Mouse (Mus musculus) MEL (cell line): Measurements from ENCODE around the gene Clec4f. TPM values are rescaled to one million over a fixed set of nuclear protein-coding genes. Genes with fewer than 3 reads are reported as not detected.

ENCODE experiments used
- DNase-seq: peaks from one replicate; pipeline ENCODE4 v3.0.0; 2011; ENCODE audit warnings: low read depth, low spot score
- H3K27ac ChIP-seq: 2 replicates; pipeline ENCODE4 v1.5.1; 2012; ENCODE audit warnings: low read depth, mild to moderate bottlenecking, control low read depth, low read length, moderate library complexity; ENCODE audit not compliant: control insufficient read depth
- H3K27me3 ChIP-seq, 2 experiments: fragments of 150-350 bp in 1 of 2; sonication (generic) in 1 of 2; 2 replicates each; pipeline ENCODE4 v1.6.1; 2012; ENCODE audit warnings: low read length in 2 of 2, mild to moderate bottlenecking in 2 of 2, improper control_type of control experiment in 1 of 2, moderate library complexity in 1 of 2; ENCODE audit not compliant: insufficient read depth in 2 of 2, control insufficient read depth in 1 of 2
- H3K36me3 ChIP-seq, 2 experiments: 2 replicates each; pipeline ENCODE4 v1.6.1; 2012 to 2014; ENCODE audit warnings: low read length in 2 of 2, improper control_type of control experiment in 1 of 2, inconsistent platforms in 1 of 2, mild to moderate bottlenecking in 1 of 2; ENCODE audit not compliant: insufficient read depth in 2 of 2, control insufficient read depth in 1 of 2
- H3K4me1 ChIP-seq, 2 experiments: fragments of 150-350 bp in 1 of 2; sonication (generic) in 1 of 2; 2 replicates each; pipeline ENCODE4 v1.6.1; 2012; ENCODE audit warnings: low read length in 2 of 2, improper control_type of control experiment in 1 of 2, mild to moderate bottlenecking in 1 of 2; ENCODE audit not compliant: insufficient read depth in 2 of 2, control insufficient read depth in 1 of 2
- H3K4me3 ChIP-seq, 2 experiments: fragments of 150-350 bp in 1 of 2; sonication (generic) in 1 of 2; 2 replicates each; pipeline ENCODE4 v1.5.1; 2012; ENCODE audit warnings: low read depth in 2 of 2, low read length in 2 of 2, mild to moderate bottlenecking in 2 of 2, moderate library complexity in 2 of 2, control low read depth in 1 of 2, improper control_type of control experiment in 1 of 2; ENCODE audit not compliant: control insufficient read depth in 1 of 2, insufficient read depth in 1 of 2
- H3K79me2 ChIP-seq: 2 replicates; pipeline ENCODE4 v1.6.1; 2012; ENCODE audit warnings: mild to moderate bottlenecking, low read length, moderate library complexity; ENCODE audit not compliant: control insufficient read depth, poor library complexity, insufficient read depth
- H3K9ac ChIP-seq: 2 replicates; pipeline ENCODE4 v1.6.1; 2012; ENCODE audit warnings: low read depth, mild to moderate bottlenecking, control low read depth, low read length, moderate library complexity; ENCODE audit not compliant: control insufficient read depth, poor library complexity, severe bottlenecking
- H3K9me3 ChIP-seq: fragments of 150-350 bp; sonication (generic); replicated peaks from 2 replicates; pipeline ENCODE4 v1.6.1; 2012; ENCODE audit warnings: mild to moderate bottlenecking, low read length, improper control_type of control experiment, moderate library complexity; ENCODE audit not compliant: insufficient read depth
- CHD1 ChIP-seq: IDR thresholded peaks from 2 replicates; pipeline ENCODE4 v1.6.1; 2012; ENCODE audit warnings: low read depth, mild to moderate bottlenecking, inconsistent platforms, low read length, improper control_type of control experiment
- CTCF ChIP-seq, 3 experiments: IDR thresholded peaks in 2 of 3; conservative IDR thresholded peaks in 1 of 3; 2 replicates each; pipeline ENCODE4 v1.5.1; 2011 to 2012; ENCODE audit warnings: low read length in 3 of 3, low read depth in 2 of 3, mild to moderate bottlenecking in 2 of 3, improper control_type of control experiment in 1 of 3, inconsistent platforms in 1 of 3, mixed read lengths in 1 of 3, moderate library complexity in 1 of 3; ENCODE audit not compliant: control insufficient read depth in 1 of 3, insufficient read depth in 1 of 3, poor library complexity in 1 of 3, severe bottlenecking in 1 of 3
- E2F4 ChIP-seq: IDR thresholded peaks from 2 replicates; pipeline ENCODE4 v1.6.1; 2011; ENCODE audit warnings: low read depth, low read length, improper control_type of control experiment, borderline replicate concordance
- ELF1 ChIP-seq: IDR thresholded peaks from 2 replicates; pipeline ENCODE4 v1.6.1; 2014; ENCODE audit warnings: low read depth, mild to moderate bottlenecking, inconsistent platforms, low read length, improper control_type of control experiment, moderate library complexity
- EP300 ChIP-seq, 2 experiments: IDR thresholded peaks; 2 replicates each; pipeline ENCODE4 v1.6.1; 2011; ENCODE audit warnings: improper control_type of control experiment in 2 of 2, low read length in 2 of 2, low read depth in 1 of 2, mild to moderate bottlenecking in 1 of 2
- GATA1 ChIP-seq: IDR thresholded peaks from 2 replicates; pipeline ENCODE4 v1.6.1; 2011; ENCODE audit warnings: low read depth, low read length, improper control_type of control experiment
- JUND ChIP-seq: IDR thresholded peaks from 2 replicates; pipeline ENCODE4 v1.6.1; 2011; ENCODE audit warnings: low read depth, mild to moderate bottlenecking, improper control_type of control experiment, low read length
- MAX ChIP-seq: IDR thresholded peaks from 2 replicates; pipeline ENCODE4 v1.6.1; 2011; ENCODE audit warnings: low read length, improper control_type of control experiment
- MAZ ChIP-seq: IDR thresholded peaks from 2 replicates; pipeline ENCODE4 v1.6.1; 2012; ENCODE audit warnings: low read depth, mild to moderate bottlenecking, inconsistent platforms, low read length, improper control_type of control experiment
- MEF2A ChIP-seq: IDR thresholded peaks from 2 replicates; pipeline ENCODE4 v1.6.1; 2014; ENCODE audit warnings: low read depth, mild to moderate bottlenecking, inconsistent platforms, low read length, improper control_type of control experiment; ENCODE audit not compliant: poor library complexity, insufficient replicate concordance, severe bottlenecking; ENCODE audit errors: extremely low read depth
- MXI1 ChIP-seq: IDR thresholded peaks from 2 replicates; pipeline ENCODE4 v1.6.1; 2011; ENCODE audit warnings: mild to moderate bottlenecking, low read depth, low read length, improper control_type of control experiment
- MYC ChIP-seq: IDR thresholded peaks from 2 replicates; pipeline ENCODE4 v1.6.1; 2011; ENCODE audit warnings: low read depth, mild to moderate bottlenecking, low read length, improper control_type of control experiment, moderate library complexity
- RAD21 ChIP-seq: IDR thresholded peaks from 2 replicates; pipeline ENCODE4 v1.6.1; 2011; ENCODE audit warnings: mild to moderate bottlenecking, low read depth, low read length, improper control_type of control experiment
- SIN3A ChIP-seq: IDR thresholded peaks from 2 replicates; pipeline ENCODE4 v1.6.1; 2012; ENCODE audit warnings: low read length, improper control_type of control experiment, inconsistent platforms
- SMC3 ChIP-seq: IDR thresholded peaks from 2 replicates; pipeline ENCODE4 v1.6.1; 2011; ENCODE audit warnings: low read depth, low read length, improper control_type of control experiment
- TCF12 ChIP-seq: IDR thresholded peaks from 2 replicates; pipeline ENCODE4 v1.6.1; 2014; ENCODE audit warnings: low read depth, mild to moderate bottlenecking, inconsistent platforms, low read length, improper control_type of control experiment, moderate library complexity
- USF1 ChIP-seq: IDR thresholded peaks from 2 replicates; pipeline ENCODE4 v1.6.1; 2014; ENCODE audit warnings: low read depth, mild to moderate bottlenecking, inconsistent platforms, low read length, improper control_type of control experiment, moderate library complexity
- ZC3H11A ChIP-seq: IDR thresholded peaks from 2 replicates; pipeline ENCODE4 v1.6.1; 2012; ENCODE audit warnings: low read depth, mild to moderate bottlenecking, inconsistent platforms, low read length, improper control_type of control experiment
- polyA plus RNA-seq, 2 experiments: library from polyadenylated mRNA; stranded (reverse) in 1 of 2; unstranded in 1 of 2; fragments of >175 nt in 1 of 2; fragments of >200 nt in 1 of 2; gene quantifications; 2 replicates each; pipeline versions ENCODE4 v1.2.1 to v1.2.4; 2012; ENCODE audit warnings: low replicate concordance in 2 of 2, low read depth in 1 of 2; ENCODE audit not compliant: insufficient read length in 2 of 2, insufficient read depth in 1 of 2, missing spikeins in 1 of 2
- total RNA-seq: library from RNA; depleted of rRNA; stranded (reverse); fragments of 300-350 nt; gene quantifications from 2 replicates; pipeline ENCODE4 v1.2.3, GENCODE M21; 2012

Clec4f gene
- total and polyA plus RNA-seq, 3 experiments, result not detected

GRCm38 (mm10) chr6:83696684-83697083 lies 40.7 kb upstream of the Clec4f start:
- DNase-seq, result peak; percentile 65
- H3K27me3 ChIP-seq, result peaks cover 0 to 3% of the 10 kb centered on the region in 2 experiments; a peak in 1 of 4 replicates
- no peak overlapping the region for H3K9ac ChIP-seq
- H3K9me3 ChIP-seq, result no peaks in the 10 kb centered on the region
- H3K27ac ChIP-seq, result no peak overlapping the region
- H3K36me3 ChIP-seq, result peaks cover 0 to 3% of the 10 kb centered on the region in 2 experiments; a peak in 2 of 4 replicates
- H3K79me2 ChIP-seq, result no peaks in the 10 kb centered on the region
- peak overlapping the region in 1 of 2 experiments; percentile 40; a peak in 1 of 4 replicates for H3K4me3 ChIP-seq
- TF ChIP-seq ZC3H11A (no peak), MAZ (peak; percentile 42; the same call in 1 of the 2 replicates), EP300 (IDR thresholded peaks at IDR 0.05; ENCODE audit: low read depth in 1 of 2, low read length in 2 of 2) (peak in 1 of 2 experiments; percentile 25; a peak in 1 of 4 replicates), MEF2A (no peak), CHD1 (no peak), USF1 (no peak), TCF12 (no peak), GATA1 (peak; percentile 50; the same call in 1 of the 2 replicates)
- peaks cover 2 to 17% of the 10 kb centered on the region in 2 experiments; a peak in 3 of 4 replicates for H3K4me1 ChIP-seq

GRCm38 (mm10) chr6:83695731-83696130 lies 39.7 kb upstream of the Clec4f start:
- no peak for DNase-seq
- no peak overlapping the region for H3K27ac ChIP-seq
- H3K4me3 ChIP-seq, result no peak overlapping the region
- H3K36me3 ChIP-seq, result peaks cover 0 to 3% of the 10 kb centered on the region in 2 experiments; a peak in 2 of 4 replicates
- H3K9me3 ChIP-seq, result no peaks in the 10 kb centered on the region
- no peak for TF ChIP-seq E2F4
- TF ChIP-seq CTCF (IDR thresholded peaks at IDR 0.05 in 2 of 3, conservative IDR thresholded peaks at IDR 0.05 in 1 of 3; ENCODE audit: control insufficient read depth in 1 of 3, insufficient read depth in 1 of 3, low read depth in 2 of 3, low read length in 3 of 3, poor library complexity in 1 of 3, severe bottlenecking in 1 of 3), result peak in 1 of 3 experiments; percentile 36; a peak in 3 of 6 replicates
- TF ChIP-seq USF1, result no peak
- no peak for TF ChIP-seq ZC3H11A
- no peak for TF ChIP-seq JUND
- no peak for TF ChIP-seq MYC
- TF ChIP-seq SMC3, result 0 out of 2 replicates have a peak, but pooled peaks have one; percentile 20
- TF ChIP-seq SIN3A, result no peak
- TF ChIP-seq MAX, result no peak
- TF ChIP-seq ELF1, result no peak
- TF ChIP-seq RAD21, result peak; percentile 18
- TF ChIP-seq MXI1, result no peak
- TF ChIP-seq, all 39 proteins: peak for 3
- no peak overlapping the region for H3K9ac ChIP-seq
- no peaks in the 10 kb centered on the region for H3K79me2 ChIP-seq
- peaks cover 0 to 3% of the 10 kb centered on the region in 2 experiments; a peak in 1 of 4 replicates for H3K27me3 ChIP-seq
- peaks cover 2 to 17% of the 10 kb centered on the region in 2 experiments; a peak in 3 of 4 replicates for H3K4me1 ChIP-seq
